Mouse (Mus musculus): Measurements from ENCODE around the gene Noc2l. TPM values are rescaled to one million over a fixed set of nuclear protein-coding genes. Genes with fewer than 3 reads are reported as not detected.

Noc2l gene
- polyA plus RNA-seq (2012; rRNA removed), result 38.7 and 42.0 TPM in 2 replicates

GRCm38 (mm10) chr4:156235808-156236533, at the start of gene Noc2l:
Noc2l (plus strand) TSS chr4:156236010.

GRCm38 (mm10) chr4:156197131-156197828, 38.5 kb upstream of the Noc2l start, which contains the start of gene Agrn:
Agrn (minus strand) TSS chr4:156197488.

GRCm38 (mm10) chr4:156200623-156201475, 35.0 kb upstream of the Noc2l start, which contains the start of gene Isg15:
Isg15 (minus strand) TSS chr4:156200818.

GRCm38 (mm10) chr4:156203001-156203412, 32.8 kb upstream of the Noc2l start, which contains the start of gene AW011738:
AW011738 (plus strand) TSS chr4:156203304.

GRCm38 (mm10) chr4:156215649-156216048, 20.2 kb upstream of the Noc2l start, which contains the start of gene Perm1:
Perm1 (plus strand) TSS chr4:156215868.

DNA sequence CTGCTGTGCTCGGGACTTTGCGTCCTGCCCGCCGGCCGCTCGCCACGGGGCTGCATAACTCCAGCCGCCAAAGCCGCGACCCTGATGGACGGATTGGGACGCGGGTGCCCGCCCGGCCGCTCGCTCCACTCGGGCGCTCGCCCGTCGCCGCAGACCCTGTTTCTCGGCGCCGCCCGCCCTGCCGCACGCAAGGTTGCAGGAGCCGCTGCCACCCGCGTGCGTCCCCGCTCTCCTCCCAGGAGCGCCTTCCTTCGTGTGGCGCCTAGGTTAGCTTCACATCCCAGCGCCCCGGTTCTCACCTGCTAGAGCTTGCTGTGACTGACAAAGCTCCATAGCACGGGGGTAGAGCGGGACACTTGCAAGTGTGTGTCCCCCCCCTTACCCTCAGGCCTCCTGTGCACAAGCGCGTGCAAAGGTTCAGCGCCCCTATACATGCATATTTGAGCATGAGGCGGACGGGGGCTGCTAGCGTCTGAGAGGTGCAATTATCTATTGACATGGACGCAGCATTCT, 1.1 kb upstream of the Noc2l start, which contains the start of gene Plekhn1:
TSS of gene Plekhn1 (minus strand) at position 157 of the 513 bp plus-strand sequence.

GRCm38 (mm10) chr4:156255078-156255839, 19.4 kb downstream of the Noc2l start, which contains the start of gene Samd11:
Samd11 (minus strand) TSS chr4:156255657.

Other genes with a start within 250 kb of the Noc2l start
- gene B3galt6, start 243.4 kb upstream of the Noc2l start, polyA plus RNA-seq (2012; rRNA removed), result 2.4 TPM in 2 replicates
- 36.5 and 36.9 TPM in 2 replicates for gene Sdf4, start 243.1 kb upstream of the Noc2l start, polyA plus RNA-seq (2012; rRNA removed)
- gene Tnfrsf4, start 222.2 kb upstream of the Noc2l start, polyA plus RNA-seq (2012; rRNA removed), result 0.71 and 1.2 TPM in 2 replicates
- 0.54 and 0.59 TPM in 2 replicates for gene Tnfrsf18, start 209.8 kb upstream of the Noc2l start, polyA plus RNA-seq (2012; rRNA removed)
- 0.67 and 0.83 TPM in 2 replicates for gene Ttll10, start 176.6 kb upstream of the Noc2l start, polyA plus RNA-seq (2012; rRNA removed)
- gene 9430015G10Rik, start 126.0 kb upstream of the Noc2l start, polyA plus RNA-seq (2012; rRNA removed), result 9.1 and 9.9 TPM in 2 replicates
- 0.14 and 0.21 TPM in 2 replicates for gene Rnf223, start 105.5 kb upstream of the Noc2l start, polyA plus RNA-seq (2012; rRNA removed)
- 19.8 and 22.7 TPM in 2 replicates for gene Agrn, start 38.5 kb upstream of the Noc2l start, polyA plus RNA-seq (2012; rRNA removed)
- 100 and 213 TPM in 2 replicates for gene Isg15, start 35.2 kb upstream of the Noc2l start, polyA plus RNA-seq (2012; rRNA removed)
- gene AW011738, start 32.7 kb upstream of the Noc2l start, polyA plus RNA-seq (2012; rRNA removed), result 2.5 and 3.4 TPM in 2 replicates
- gene Perm1, start 20.1 kb upstream of the Noc2l start, polyA plus RNA-seq (2012; rRNA removed), result 0.12 TPM in 2 replicates
- gene Plekhn1, start 1.2 kb upstream of the Noc2l start, polyA plus RNA-seq (2012; rRNA removed), result 7.3 and 8.4 TPM in 2 replicates
- gene Samd11, start 19.6 kb downstream of the Noc2l start, polyA plus RNA-seq (2012; rRNA removed), result 25.0 and 28.5 TPM in 2 replicates
- not detected in 2 replicates for gene Vmn2r-ps159, start 95.1 kb downstream of the Noc2l start, polyA plus RNA-seq (2012; rRNA removed)

All from liver, embryonic 18 days (tissue).